Mouse (Mus musculus): ENCODE results near the gene Platr17. TPM values are rescaled to one million over a fixed set of nuclear protein-coding genes. Genes with fewer than 3 reads are reported as not detected.
"Not testable (repeated sequence)": the region's sequence is repeated elsewhere in the genome, so short reads cannot be mapped to it uniquely, and the experiment has no call there.

Platr17 gene
- total and polyA plus RNA-seq, 3 experiments: not detected

GRCm38 (mm10) chr17:33948905-33949537 is 44.1 kb downstream of the Platr17 start:
- DNase-seq: no peak
- no peak overlapping the region for H3K4me3 ChIP-seq
- 84% methylated on average over 19 of the region's 19 CpGs for WGBS
- no peaks in the 10 kb centered on the region for H3K79me2 ChIP-seq (replicated peaks; ENCODE audit: control insufficient read depth, insufficient read depth, low read length)
- intact Hi-C loops (cut with DNase I): no loop called here
- H3K27me3 ChIP-seq (ENCODE audit: control insufficient read depth, insufficient read depth, low read length): no peaks in the 10 kb centered on the region
- H3K36me3 ChIP-seq (ENCODE audit: control insufficient read depth, insufficient read depth, low read length): peaks cover 1% of the 10 kb centered on the region; the same call in 1 of the 2 replicates
- peaks cover 3% of the 10 kb centered on the region for H3K4me1 ChIP-seq (ENCODE audit: control insufficient read depth, insufficient read depth, low read length)
- no peak overlapping the region for H3K27ac ChIP-seq
- TF ChIP-seq EP300 (IDR thresholded peaks at IDR 0.05; ENCODE audit: insufficient read depth, low read depth, low read length) (no peak), POLR2A (IDR thresholded peaks at IDR 0.05; ENCODE audit: insufficient read depth, low read depth, low read length) (no peak), CTCF (IDR thresholded peaks at IDR 0.05) (no peak)
- no peak overlapping the region for H3K9ac ChIP-seq (ENCODE audit: low read depth, low read length)

GRCm38 (mm10) chr17:33950131-33950625 is 45.2 kb downstream of the Platr17 start:
- H3K4me1 ChIP-seq (ENCODE audit: control insufficient read depth, insufficient read depth, low read length): peaks cover 7% of the 10 kb centered on the region
- peak overlapping the region; percentile 68 for H3K4me3 ChIP-seq
- 71% methylated on average over 10 of the region's 10 CpGs for WGBS
- intact Hi-C loops (cut with DNase I): no loop called here
- peak in 1 of 2 experiments; percentile 16 for DNase-seq
- TF ChIP-seq CTCF (IDR thresholded peaks at IDR 0.05) (no peak), EP300 (IDR thresholded peaks at IDR 0.05; ENCODE audit: insufficient read depth, low read depth, low read length) (no peak), POLR2A (IDR thresholded peaks at IDR 0.05; ENCODE audit: insufficient read depth, low read depth, low read length) (no peak)
- peaks cover 3% of the 10 kb centered on the region; the same call in 1 of the 2 replicates for H3K36me3 ChIP-seq (ENCODE audit: control insufficient read depth, insufficient read depth, low read length)
- H3K79me2 ChIP-seq (replicated peaks; ENCODE audit: control insufficient read depth, insufficient read depth, low read length): no peaks in the 10 kb centered on the region
- peak overlapping the region; percentile 67; the same call in 1 of the 2 replicates for H3K27ac ChIP-seq
- H3K9ac ChIP-seq (ENCODE audit: low read depth, low read length): peak overlapping the region; percentile 74; the same call in 1 of the 2 replicates
- H3K27me3 ChIP-seq (ENCODE audit: control insufficient read depth, insufficient read depth, low read length): no peaks in the 10 kb centered on the region

GRCm38 (mm10) chr17:33951021-33951946 is 46.3 kb downstream of the Platr17 start, which contains the start of gene B3galt4:
B3galt4 (minus strand) TSS chr17:33951488.
- H3K36me3 ChIP-seq (ENCODE audit: control insufficient read depth, insufficient read depth, low read length): peaks cover 3% of the 10 kb centered on the region; the same call in 1 of the 2 replicates
- no peaks in the 10 kb centered on the region for H3K27me3 ChIP-seq (ENCODE audit: control insufficient read depth, insufficient read depth, low read length)
- 1% methylated on average over 45 of the region's 45 CpGs for WGBS
- no peak for TF ChIP-seq CTCF (IDR thresholded peaks at IDR 0.05)
- no peak for TF ChIP-seq EP300 (IDR thresholded peaks at IDR 0.05; ENCODE audit: insufficient read depth, low read depth, low read length)
- TF ChIP-seq POLR2A (IDR thresholded peaks at IDR 0.05; ENCODE audit: insufficient read depth, low read depth, low read length): no peak; the same call in none of the 2 replicates
- peak within 1 kb of the TSS; percentile 74 for H3K9ac ChIP-seq (ENCODE audit: low read depth, low read length)
- H3K4me1 ChIP-seq (ENCODE audit: control insufficient read depth, insufficient read depth, low read length): peaks cover 7% of the 10 kb centered on the region
- intact Hi-C loops (cut with DNase I): loop anchor here (1.0 kb wide), 1 partner anchor 11 kb away; the partner anchor contains the start of genes Pfdn6 and Wdr46
- peak; percentile 80 to 83 for DNase-seq
- H3K4me3 ChIP-seq: peak within 1 kb of the TSS; percentile 68
- peak within 1 kb of the TSS; percentile 67 for H3K27ac ChIP-seq
- H3K79me2 ChIP-seq (replicated peaks; ENCODE audit: control insufficient read depth, insufficient read depth, low read length): no peaks in the 10 kb centered on the region

- not testable (repeated sequence) for H3K27ac ChIP-seq
Measured at GRCm38 (mm10) chr17:33952015-33952414, 47.1 kb downstream of the Platr17 start.

GRCm38 (mm10) chr17:33952879-33953278 is 47.9 kb downstream of the Platr17 start:
- peaks cover 3% of the 10 kb centered on the region; the same call in 1 of the 2 replicates for H3K36me3 ChIP-seq (ENCODE audit: control insufficient read depth, insufficient read depth, low read length)
- no peak overlapping the region for H3K9ac ChIP-seq (ENCODE audit: low read depth, low read length)
- H3K79me2 ChIP-seq (replicated peaks; ENCODE audit: control insufficient read depth, insufficient read depth, low read length): no peaks in the 10 kb centered on the region
- no peaks in the 10 kb centered on the region for H3K27me3 ChIP-seq (ENCODE audit: control insufficient read depth, insufficient read depth, low read length)
- H3K4me1 ChIP-seq (ENCODE audit: control insufficient read depth, insufficient read depth, low read length): peaks cover 7% of the 10 kb centered on the region
- intact Hi-C loops (cut with DNase I): no loop called here
- H3K4me3 ChIP-seq: no peak overlapping the region
- no peak for DNase-seq
- TF ChIP-seq EP300 (IDR thresholded peaks at IDR 0.05; ENCODE audit: insufficient read depth, low read depth, low read length) (no peak), POLR2A (IDR thresholded peaks at IDR 0.05; ENCODE audit: insufficient read depth, low read depth, low read length) (no peak), CTCF (IDR thresholded peaks at IDR 0.05) (no peak)
- H3K27ac ChIP-seq: no peak overlapping the region
- WGBS: 80% methylated on average over 4 of the region's 4 CpGs

More at GRCm38 (mm10) chr17:33952015-33952414, 47.1 kb downstream of the Platr17 start:
- H3K36me3 ChIP-seq (ENCODE audit: control insufficient read depth, insufficient read depth, low read length); H3K4me3 ChIP-seq; H3K9ac ChIP-seq (ENCODE audit: low read depth, low read length); intact Hi-C loops (cut with DNase I); H3K79me2 ChIP-seq (replicated peaks; ENCODE audit: control insufficient read depth, insufficient read depth, low read length); H3K4me1 ChIP-seq (ENCODE audit: control insufficient read depth, insufficient read depth, low read length); H3K27me3 ChIP-seq (ENCODE audit: control insufficient read depth, insufficient read depth, low read length): not testable (repeated sequence)
- 82% methylated on average over 13 of the region's 13 CpGs for WGBS
- peak in 1 of 2 experiments; percentile 21 for DNase-seq

All from heart, adult 2 months (tissue).